Mouse (Mus musculus) natural killer cell, adult 2 months (primary cell): ENCODE measurements around the gene Gm49322.
"Not testable (repeated sequence)": the region's sequence is repeated elsewhere in the genome, so short reads cannot be mapped to it uniquely, and the experiment has no call there.

Source experiments
- DNase-seq, 2 experiments: peaks; one replicate each; pipeline ENCODE4 v3.0.0; 2022; ENCODE audit warnings: low spot score in 2 of 2

Gm49322 gene

DNA sequence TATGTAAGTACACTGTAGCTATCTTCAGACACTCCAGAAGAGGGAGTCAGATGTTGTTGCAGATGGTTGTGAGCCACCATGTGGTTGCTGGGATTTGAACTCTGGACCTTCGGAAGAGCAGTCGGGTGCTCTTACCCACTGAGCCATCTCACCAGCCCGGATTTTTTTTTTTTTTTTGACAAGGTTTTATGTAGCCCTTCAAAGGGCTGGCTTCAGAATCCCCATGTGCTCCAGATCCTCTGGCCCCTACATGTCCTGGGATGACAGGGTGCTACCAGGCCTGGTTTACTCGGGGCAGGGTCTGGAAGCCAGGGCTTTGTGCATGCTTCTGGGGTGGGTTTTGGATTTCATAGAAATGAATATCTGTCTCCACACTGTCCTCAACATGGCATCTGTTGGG, at the start of gene Gm49322:
Gene Gm49322 (plus strand): TSS at position 301 of the 400 bp plus-strand sequence.
- not testable (repeated sequence) for DNase-seq

DNA sequence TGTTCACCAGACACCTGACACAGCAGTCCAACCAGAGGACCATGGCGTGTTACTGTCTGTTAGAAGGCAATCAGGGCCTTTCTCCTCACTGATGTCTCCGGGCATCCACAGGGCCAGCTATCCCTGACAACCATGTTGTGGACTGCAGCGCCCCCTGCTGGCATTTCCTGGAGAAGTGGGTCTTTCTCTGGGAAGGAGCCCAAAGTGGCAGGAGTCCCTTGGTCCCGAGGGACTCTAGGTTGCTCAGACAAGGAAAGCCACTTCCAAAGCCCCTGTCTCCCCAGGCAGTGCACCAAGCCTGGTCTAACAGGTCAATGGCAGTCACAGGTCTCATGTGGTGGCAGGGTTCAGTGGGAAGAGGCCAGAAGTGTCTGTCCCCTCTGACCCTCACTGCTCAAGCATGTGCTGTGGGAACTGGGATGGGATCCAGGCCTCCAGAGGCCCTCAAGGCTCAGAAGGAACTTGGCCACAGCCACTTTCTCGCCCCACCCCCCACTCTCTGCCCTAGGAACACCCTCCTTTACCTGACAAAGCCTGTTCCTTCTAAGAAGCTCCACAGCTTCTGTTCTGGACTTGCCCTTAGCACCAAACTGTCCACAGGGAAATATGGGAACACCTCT, 48.4 kb upstream of the Gm49322 start:
- DNase-seq, result peak; percentile 49 to 67

DNA sequence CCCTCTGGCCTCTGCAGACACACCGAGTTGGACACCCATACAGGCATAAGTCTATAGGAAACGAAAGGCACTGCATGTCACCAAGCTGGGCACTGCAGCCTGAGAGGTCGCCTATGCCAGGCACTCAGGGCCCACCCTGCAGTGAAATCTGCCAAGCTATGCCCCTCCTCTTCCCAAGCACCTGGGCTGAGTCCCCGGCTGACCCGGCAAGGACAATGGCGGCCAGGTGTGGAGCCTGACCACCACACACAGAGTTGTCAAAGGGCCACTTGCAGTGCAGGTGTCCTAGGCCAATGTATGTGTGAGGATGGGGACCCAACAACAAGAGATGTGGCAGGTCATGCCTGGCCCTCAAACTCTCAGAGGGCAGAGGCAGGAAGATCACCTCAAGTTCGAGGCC, 46.4 kb upstream of the Gm49322 start:
- no peak for DNase-seq

DNA sequence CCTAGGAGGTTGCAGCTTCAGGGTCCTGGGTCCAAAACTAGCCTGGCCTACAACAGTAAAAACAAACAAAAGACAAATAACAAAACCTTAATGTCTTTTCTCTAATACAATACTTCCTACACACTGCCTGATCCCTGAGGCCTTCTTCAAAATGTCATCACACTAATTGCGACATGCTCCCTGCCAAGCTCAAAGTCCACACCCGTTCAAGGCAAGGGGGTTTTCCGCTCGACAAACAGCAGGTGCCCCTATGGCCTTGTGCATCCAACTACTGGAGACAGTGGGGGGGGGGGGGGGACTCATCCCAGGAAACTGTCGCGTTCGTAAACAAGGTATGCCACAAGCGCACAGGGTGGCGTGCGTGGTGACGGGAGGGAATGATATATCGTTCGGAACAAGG, 45.2 kb upstream of the Gm49322 start:
- DNase-seq, result no peak

DNA sequence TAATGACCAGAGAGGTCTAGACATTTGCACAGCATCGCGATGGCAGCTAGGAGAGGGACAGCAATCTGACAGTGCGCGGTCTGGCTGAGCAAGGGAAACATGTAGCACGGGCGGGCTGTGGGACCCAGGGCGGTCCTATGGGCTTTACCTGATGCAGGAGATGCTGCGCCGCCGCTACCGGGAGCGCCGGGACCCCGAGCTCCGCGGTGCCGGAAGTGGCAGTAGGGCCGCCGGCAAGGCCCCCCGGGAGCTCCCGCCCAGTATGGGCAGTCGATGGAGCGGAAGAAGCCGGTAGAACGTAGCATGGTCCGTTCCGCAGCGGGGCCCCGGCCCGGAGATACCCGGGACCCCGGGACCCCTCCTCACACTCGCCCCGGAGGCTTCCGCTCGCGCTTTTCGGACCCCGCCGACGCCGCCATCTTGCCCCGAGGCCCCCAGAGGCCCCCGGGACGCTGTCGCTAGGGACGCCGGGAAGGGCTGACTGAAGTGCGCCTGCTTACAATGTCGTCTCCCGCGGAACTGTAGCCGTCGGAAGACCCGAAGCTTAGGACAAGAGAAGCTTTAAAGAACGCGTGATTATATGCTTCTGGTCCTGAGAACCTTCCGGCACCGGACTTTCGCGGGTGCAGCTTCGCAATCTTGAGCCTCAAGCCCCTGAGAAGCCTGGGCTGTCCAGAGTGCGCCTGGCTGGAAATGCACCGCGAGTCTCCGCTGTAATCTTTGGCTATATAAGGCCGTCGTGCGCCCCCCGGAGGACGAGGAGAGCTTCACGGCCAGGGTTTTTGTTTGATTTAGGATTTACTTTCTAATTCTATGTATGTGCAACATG, 44.5 kb upstream of the Gm49322 start, which contains the start of gene Rexo1:
Gene Rexo1 (minus strand): TSS at position 445 of the 829 bp plus-strand sequence.
- peak; percentile 93 to 95 for DNase-seq

DNA sequence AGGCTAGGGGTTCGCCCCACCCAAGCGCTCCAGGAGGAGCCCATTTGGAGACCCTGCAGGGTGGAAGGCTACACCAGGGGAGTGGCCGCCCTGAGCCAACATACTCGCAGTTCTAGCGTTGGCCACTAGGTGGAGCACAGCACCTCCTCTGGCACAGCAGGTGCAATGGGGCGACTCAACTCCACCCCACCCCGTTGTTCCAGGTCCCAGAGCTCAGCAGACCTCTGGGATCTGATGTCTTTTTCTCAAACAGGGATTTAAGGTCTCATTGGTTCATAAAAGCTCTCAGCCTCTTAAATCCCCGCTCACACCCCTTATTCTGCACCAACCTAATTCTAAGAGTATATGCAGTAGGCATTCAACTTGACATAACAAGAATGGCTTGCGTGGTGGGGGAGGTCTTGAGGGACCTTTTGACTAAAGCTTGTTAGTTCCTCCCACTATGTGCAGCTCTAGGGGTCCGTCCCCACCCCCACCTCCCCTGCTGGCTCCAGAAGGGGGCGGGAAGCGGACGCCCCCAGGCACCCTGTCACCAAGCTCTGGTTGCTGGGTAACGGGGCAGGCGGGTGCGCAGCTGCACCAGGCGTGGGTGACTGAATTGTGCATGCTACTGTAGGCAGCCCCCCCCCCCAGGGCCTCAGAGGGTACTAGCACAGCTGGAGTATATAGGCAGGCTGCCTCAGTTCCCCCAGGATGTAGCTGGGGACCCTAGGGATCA, 39.3 kb upstream of the Gm49322 start:
- peak; percentile 76 to 87 for DNase-seq

DNA sequence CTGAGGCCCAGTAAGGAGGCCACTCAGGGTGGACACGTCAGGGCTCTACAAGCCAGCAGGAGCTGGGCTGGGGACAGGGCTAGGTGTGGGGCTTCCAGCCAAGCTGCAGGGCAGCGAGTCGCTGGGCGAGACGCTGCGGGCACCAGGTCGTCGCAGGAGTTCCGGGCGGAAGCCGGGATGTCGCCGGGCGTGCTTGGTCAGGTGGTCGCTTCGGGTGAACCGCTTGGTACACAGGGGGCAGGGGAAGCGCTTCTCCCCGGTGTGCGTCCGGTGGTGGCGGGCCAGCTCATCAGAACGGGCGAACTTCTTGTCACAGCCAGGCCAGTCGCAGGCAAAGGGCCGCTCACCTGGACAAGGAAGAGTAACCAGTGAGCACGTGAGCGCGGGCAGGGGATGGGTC, 36.9 kb upstream of the Gm49322 start:
- no peak for DNase-seq

DNA sequence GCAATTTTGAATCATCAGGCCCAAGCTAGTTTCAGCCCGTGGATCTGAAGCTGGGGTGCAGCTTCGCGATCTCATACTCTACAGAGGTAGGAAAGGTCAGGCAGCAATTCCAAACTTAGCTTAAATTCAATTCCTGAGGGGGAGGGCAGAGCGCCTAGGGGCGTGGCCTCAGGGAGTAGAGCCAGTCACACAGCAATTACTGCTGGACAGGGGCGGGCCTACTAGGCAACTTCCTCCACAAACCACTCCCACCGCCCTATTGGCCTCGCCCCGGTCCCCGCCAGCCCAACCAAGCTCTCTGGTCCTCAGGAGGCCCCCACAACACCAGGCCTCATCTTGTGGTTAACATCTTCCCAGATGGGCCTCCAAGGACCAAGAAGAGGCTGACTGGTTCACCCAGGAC, 36.2 kb upstream of the Gm49322 start:
- DNase-seq, result peak; percentile 49 to 68

DNA sequence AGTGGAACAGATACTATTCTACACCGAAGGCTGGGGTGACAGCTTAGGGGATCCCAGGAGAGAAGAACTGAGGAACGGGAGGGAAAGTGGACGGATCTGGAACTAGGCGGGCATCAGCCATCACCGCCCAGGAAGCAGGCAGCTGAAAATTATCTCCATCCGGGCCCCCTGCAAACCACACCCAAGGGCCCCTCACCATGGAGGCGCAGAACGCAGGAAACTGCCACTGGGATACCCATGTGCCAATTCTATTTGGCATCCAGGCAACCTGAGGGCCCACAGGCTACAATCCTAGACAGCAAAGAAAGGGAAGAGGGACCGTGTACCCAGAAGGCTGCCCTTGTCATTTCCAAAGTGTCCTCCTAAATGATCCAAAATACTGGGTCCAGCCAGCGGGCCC, 35.4 kb upstream of the Gm49322 start:
- no peak for DNase-seq

DNA sequence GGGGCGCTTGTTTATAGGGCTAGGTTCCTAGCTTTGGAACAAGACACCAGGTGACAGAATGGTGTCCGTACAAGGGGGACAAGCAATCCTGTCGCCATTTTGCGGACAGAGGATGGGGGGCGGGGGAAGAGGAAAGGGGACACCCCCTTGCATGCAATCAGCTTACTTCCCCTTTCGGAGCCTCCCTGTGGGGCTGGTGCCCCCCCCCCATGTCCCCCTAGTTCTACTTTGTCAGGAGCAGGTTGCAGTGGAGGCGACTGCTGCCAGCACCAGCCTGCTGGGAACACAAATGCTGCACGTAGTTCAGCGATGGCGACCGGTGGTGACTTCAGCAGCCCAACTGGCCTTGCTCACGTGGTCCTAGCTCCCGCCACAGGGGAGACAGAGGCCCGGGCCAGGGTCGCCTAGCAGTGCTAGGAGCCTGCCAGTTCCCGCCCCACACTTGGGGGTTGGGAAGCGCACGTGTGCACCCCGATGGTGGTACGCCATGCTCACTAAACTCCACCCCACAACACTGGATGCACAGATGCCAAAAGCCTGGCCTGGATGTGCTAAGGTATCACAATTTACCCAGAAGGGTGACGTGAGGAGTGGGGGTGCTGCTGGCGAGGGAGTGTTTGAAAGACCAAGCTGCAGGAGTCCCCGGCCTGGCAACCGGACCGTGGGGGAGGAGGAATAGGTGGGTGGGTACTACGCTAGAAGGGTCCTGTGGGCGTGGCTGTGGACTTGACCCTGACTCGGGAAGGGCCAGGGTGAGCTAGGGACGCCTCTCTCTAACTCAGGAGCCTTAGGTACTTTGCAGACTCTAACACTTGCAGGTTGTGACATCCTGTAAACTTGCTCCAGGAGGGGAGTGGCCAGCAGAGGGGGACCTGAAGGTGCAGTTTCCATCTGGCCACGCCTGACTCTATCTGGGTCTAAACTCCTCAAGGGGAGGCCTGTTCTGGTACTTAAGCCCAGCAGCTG, 34.7 kb upstream of the Gm49322 start:
- DNase-seq, result peak in 1 of 2 experiments; percentile 35

DNA sequence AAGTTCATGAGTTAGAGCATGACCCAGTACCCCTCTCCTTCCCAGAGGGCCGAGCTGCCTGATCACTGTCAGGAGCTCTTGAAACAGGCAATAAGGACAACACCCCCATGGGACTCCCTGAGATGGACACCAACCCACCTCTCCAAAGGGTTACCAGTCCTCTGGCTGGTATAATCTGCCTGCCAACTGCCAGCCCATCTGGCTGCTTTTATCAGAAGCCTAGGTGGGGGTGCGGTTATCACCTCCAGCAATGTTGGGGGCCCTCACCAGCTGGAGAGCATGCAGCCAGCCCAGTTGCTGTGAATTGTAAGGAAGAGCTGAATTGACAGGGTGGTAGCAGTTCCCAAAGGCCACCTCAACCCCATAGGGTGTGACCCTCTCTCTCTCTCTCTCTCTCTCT, 33.3 kb upstream of the Gm49322 start:
- no peak for DNase-seq

DNA sequence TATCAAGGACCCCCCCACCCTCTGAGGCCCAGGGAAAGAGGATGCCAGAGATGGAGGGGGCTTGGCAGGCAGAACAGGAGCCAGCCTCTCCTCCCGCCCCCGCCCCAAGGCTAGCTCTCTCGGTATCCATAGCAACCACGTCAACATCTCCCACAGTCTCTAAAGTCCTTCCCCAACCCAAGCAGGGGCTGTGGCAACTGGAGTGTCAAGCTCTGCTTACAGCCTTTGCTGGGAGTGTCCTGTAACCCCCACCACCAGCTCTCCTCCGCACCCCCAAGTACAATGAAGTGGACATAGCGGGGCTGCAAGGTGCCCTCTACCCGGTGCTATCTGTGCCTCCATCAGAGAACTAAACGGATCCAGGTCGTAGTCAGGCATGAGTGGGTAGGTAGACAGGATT, 31.9 kb upstream of the Gm49322 start:
- DNase-seq, result no peak

DNA sequence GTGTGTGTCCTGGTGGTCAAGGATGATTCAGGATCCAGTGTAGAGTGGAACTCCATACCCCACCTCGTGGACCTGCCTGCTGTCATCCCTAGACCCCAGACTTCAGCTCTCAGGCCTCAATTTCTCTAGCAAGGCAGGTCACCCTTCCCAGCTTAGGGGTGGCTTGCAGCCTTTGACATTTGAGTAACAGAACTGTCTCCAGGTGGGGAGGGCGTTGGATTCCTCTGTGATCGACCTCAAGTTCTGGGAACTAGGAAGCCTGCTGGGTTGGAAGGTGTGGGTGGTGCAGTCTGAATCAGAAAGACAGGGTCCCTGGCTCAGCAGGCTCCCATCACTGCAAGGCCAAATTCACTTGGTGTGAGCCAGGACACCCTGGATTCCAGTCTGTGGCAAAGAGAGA, 30.9 kb upstream of the Gm49322 start:
- no peak for DNase-seq

DNA sequence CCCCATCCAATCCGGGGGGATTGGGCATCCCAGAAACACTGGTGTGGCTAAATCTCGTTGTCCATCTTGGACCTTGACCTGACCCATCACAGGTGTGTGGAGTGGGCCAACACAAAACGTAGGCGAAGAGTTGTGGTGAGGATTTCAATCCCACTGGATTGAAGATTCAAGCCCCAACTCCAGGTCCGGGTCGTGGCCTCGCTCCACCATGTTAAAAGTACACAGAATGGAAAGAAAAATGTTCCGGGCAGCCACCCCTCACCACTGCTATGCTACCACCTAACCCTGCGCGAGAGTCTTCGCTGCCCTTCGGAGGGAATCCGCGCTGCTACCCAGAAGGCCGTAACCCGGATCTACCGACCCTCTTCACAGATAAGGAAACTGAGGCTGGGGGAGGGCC, 29.9 kb upstream of the Gm49322 start:
- no peak for DNase-seq

DNA sequence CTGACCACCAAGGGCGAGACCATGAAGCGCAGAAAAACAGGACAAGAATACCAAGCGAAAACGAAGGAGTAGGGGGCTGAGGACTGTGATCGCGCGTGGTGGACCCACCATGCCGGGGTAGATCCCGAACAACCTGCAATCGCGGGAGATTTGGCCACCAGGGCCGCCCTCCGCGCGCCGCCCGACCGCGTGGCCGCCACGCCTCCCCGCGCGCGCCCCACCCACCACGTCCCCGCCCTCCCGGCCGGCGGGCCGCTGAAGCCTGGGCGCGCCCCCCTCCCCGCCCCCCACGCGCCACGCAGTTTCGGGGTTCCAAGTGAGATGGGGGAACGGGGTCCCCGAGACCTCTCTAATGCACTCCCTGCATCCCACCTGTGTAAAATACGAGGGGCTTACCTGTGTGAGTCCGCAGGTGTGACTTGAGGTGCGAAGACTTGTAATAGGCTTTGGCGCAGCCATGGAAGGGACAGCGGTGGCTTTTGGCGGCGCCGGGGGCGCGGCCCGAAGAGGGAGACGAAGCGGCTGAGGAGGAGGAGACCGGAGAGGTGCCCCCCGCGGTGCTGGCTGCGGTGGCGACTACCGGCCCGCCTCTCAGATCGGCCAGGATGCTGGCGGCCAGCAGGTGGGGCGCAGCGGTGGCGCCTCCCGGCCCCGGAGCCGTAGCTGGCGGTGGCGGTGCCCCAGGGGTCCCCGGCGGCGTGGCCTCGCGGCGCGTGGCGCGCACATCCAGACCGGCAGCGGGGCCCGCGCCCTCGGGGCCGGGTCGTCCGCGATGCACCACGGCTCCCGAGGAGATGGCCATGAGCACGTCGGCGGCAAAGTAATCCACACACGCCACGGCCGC, 29.2 kb upstream of the Gm49322 start:
- peak; percentile 50 to 64 for DNase-seq

DNA sequence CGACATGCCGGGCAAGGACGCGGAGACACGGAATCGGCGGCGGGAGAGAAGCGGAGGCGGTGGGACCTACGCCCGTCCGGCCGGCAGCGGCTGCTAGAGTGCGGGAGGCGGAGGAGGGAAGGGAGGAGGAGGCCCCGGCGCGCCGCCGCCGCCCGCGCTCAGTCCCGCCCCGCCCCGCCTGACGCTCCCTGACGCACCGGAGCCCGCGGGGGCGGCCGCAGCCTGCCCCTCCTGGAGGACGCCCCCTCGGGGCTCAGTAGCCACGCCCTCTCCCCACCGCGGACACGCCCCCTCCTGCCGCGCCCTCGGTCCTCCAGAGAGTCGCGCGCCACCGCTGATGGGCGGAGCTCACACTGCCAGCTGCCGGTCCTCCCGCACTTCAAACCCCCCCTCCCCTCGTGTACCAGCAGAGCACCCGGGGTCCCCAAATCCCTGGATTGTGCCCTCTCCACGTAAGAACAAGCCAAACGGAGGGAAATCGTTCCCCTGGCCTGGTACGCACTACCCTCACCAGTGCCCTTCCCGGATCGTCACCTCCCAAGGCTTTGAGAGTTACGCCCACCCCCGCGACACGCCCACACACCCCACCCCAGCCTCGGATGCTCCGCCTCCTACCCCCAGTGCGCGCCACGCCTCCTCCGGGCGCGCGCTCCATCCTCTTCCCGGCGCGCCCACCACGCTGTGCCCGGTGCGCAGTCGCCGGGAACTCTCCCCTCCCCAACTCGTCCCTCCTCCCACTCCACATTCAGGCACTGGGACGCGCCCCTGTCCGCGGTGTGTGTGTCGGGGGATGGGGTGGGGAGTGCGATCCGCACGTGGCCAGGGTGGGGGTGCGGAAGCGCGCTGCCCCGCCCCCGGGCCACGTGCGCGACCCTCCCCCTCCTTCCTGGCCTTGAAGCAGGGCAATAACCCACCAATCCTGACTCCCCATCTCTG, 28.4 kb upstream of the Gm49322 start, which contains the start of gene Klf16:
Gene Klf16 (minus strand): TSS at position 127 of the 936 bp plus-strand sequence.
- DNase-seq, result peak; percentile 99

DNA sequence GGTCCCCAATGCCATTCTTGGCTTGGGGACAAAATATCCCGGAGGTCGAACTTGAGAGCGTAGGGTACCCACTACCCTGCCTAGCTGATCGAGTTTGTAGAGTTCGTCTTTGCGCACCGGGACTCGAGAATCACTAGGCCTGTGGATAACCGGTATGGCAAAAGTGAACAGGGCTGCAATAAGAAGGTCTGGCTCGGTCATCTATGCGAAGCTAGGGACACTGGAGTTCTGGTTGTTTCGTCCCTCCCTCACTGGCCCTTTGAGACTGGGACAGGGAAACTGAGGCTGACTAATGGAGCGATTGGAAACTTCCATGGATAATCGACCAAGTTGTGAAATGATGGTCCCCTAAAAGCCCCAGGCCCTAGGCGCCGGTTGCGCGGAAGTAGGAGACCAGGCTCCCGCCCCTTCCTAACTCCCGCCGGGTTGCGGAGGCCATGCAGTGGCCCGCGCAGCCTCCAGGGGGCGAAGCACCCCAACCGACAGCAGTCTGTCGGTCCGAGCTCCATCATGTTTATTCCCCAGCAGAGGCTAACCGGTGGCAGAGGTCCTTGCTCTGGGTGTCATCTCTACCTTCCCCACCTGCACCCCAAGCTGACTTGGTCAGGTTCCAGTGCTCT, 27.6 kb upstream of the Gm49322 start:
- peak; percentile 82 to 87 for DNase-seq

DNA sequence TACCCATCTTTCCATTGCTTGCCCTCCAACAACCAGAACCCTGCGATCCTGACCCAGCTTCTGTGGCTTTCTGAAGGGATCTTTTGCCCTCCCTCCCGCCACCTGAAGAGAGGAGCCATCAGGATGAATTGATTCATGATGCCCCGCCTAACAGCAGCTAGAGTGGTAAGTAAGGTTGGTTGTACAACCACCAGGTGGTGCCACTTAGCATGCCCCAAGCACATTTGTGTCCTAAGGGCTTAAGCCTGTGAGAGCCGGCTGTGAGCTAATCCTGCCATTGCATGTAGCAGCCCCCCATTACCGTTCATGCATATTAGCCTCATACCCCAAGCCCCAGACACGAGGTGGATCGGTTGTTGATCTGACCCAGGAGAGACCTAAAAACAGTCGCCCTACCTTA, 26.9 kb upstream of the Gm49322 start:
- peak; percentile 63 to 85 for DNase-seq

DNA sequence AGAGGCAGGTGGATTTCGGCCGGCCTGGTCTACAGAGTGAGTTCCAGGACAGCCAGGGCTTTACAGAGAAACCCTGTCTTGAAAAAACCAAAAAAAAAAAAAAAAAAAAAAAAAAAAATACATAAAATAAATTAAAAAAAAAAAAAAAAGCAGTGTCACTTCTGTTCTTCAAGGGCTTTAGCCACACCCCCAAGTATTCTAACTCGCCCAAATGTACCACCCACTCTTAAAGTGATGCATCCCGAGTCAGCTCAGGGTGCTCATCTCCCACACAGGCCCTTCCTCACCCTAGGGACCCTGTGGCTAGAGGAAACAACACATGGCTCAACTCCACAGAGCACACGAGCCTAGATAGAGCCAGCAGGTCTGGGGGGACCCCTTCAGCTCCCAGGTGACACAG, 22.8 kb upstream of the Gm49322 start:
- DNase-seq, result no peak
